Mouse (Mus musculus): Measurements from ENCODE around the gene Stx8. TPM values are rescaled to one million over a fixed set of nuclear protein-coding genes. Genes with fewer than 3 reads are reported as not detected.

The Stx8 gene
- polyA plus RNA-seq, 1 experiment from 2014 or later, result 43.7 TPM

DNA sequence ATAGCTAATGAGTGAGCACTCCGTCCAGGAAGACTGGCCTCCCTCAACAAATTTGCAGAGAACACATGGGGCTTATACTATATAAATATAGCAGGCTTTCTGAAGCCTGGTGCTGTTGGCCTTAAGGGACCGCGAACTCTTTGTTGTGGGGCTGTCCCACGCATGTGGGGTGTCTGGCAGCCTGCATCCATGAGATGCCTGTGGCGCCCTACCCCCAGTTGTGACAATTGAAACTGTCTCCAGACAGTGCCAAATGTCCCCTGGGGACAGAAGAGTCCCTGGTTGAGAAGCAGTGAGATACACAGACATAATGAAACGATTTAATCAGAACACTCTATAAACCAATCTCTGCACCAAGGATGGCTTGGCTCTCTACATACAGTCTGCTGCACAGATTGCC lies 284.1 kb downstream of the Stx8 start:
- 93% methylated on average over 6 of the region's 6 CpGs for WGBS
- Histone ChIP-seq H3K4me1 (peaks cover 13% of the 10 kb centered on the region), H3K9me3 (replicated peaks) (no peaks in the 10 kb centered on the region), H3K27ac (no peak overlapping the region), H3K27me3 (ENCODE audit: low read depth, poor library complexity, severe bottlenecking) (peaks cover 19% of the 10 kb centered on the region; the same call in 1 of the 2 replicates), H3K4me3 (no peak overlapping the region), H3K36me3 (peaks cover 1% of the 10 kb centered on the region; the same call in 1 of the 2 replicates)
- DNase-seq (ENCODE audit: low spot score), result no peak

DNA sequence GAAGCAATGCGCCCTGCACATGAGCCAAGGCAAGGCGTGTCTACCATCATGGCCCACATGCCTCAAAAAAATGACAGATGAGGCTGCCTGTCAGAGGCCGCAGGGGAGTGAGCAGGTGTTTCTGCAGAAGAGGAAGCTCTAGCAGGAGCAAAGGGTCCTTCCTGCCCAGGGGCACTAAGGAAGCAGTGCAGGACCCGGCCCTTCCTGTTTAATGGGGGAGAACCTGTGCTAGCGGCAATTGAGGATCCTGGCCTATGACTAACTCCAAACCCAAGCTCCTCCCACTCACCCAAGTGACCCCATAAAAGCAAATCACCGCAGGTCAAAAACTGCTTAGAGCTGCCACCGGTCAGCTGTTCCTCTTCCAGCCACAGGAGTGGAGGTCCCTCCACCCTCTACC lies 287.5 kb downstream of the Stx8 start:
- Histone ChIP-seq H3K36me3 (0 out of 2 replicates have a peak, but pooled peaks cover 3% of the 10 kb centered on the region), H3K4me1 (peaks cover 13% of the 10 kb centered on the region), H3K4me3 (no peak overlapping the region), H3K27me3 (ENCODE audit: low read depth, poor library complexity, severe bottlenecking) (0 out of 2 replicates have a peak, but pooled peaks cover 12% of the 10 kb centered on the region), H3K27ac (no peak overlapping the region), H3K9me3 (replicated peaks) (no peaks in the 10 kb centered on the region)
- DNase-seq (ENCODE audit: low spot score), result no peak
- WGBS, result 73% methylated on average over 7 of the region's 7 CpGs

Small RNAs within 50 kb of the gene (microRNA-seq; reads per million reads assigned to microRNA genes)
- gene Mir6406, result not detected

Other genes with a start within 250 kb of the Stx8 start
- not detected in 2 replicates for gene Glp2r, start 195.0 kb upstream of the Stx8 start, polyA plus RNA-seq (2016; fragmentation: Nextera tagmentation; extraction: Ambion mirVana)
- not detected in 2 replicates for gene Gsg1l2, start 191.6 kb upstream of the Stx8 start, polyA plus RNA-seq (2016; fragmentation: Nextera tagmentation; extraction: Ambion mirVana)
- gene Dhrs7c, start 168.0 kb upstream of the Stx8 start, polyA plus RNA-seq (2016; fragmentation: Nextera tagmentation; extraction: Ambion mirVana), result not detected in 2 replicates
- gene Usp43, start 44.0 kb upstream of the Stx8 start, polyA plus RNA-seq (2016; fragmentation: Nextera tagmentation; extraction: Ambion mirVana), result 0.46 and 1.1 TPM in 2 replicates
- gene Cfap52, start 542 bp upstream of the Stx8 start, polyA plus RNA-seq (2016; fragmentation: Nextera tagmentation; extraction: Ambion mirVana), result 0.34 and 0.41 TPM in 2 replicates

All from limb, embryonic 10.5 days (tissue).